Mouse (Mus musculus) adrenal gland, postnatal 36 days (tissue): ENCODE measurements at regions not wholly inside any gene's neighbourhood (a gene's known extent, or its start where the extent isn't known, plus 50 kb on each side); places are given as distances from the start of the nearest gene placed in this dataset.

Source experiments
- DNase-seq, 2 experiments: peaks; one replicate each; pipeline ENCODE4 v3.0.0; 2021; ENCODE audit warnings: mixed read lengths in 1 of 2

DNA sequence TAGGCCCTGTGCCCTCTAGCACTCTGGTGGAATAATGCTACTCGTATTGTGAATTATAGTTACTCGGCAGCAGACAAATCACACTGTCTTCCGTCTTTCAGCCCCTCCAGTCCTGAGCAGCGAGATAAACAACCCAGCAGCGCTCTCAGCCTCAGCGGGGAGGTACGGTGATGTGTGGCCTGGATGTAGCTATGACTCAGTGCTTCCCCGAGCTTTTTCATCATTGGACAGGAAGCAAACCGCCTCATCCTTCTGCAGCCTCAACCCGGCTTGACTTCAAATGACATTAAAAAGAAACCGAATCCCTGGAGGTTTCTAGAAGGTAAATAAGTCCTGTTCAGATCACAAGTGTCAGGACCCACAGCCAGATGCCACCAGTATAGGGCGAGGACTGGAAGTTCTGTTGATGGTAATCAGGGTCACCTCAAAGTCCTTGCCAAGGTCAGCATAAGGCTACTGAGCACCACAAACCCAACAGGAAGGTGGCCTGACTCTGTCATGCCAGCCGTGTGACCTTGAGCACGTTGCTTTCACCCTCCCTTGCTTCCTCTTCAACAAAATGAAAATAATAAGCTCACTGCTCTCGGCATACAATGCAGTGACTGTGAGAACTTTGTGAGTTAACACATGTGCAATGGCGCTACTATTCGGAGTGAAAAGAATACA, 199.0 kb upstream of the Hes1 start:
- peak; percentile 52 to 55 for DNase-seq

DNA sequence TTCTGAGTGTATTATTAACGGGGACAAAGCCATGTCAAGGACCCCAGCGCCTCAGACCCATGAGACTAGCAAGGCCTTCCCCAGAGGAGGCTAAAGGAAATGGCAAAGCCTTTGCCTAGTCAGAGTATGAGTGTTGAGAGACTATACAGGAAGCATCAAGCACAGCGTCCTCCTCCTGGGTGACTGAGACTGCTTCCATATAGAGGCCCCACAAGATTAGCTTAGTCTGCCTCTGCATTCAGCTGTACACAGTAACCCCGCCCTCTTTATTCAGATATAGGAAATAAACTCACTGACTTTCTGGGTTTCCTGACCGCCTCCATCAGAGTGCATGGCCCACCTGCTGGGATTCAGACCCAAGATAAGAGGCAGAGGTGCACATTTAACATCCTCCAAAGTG, 192.8 kb upstream of the Hes1 start:
- no peak for DNase-seq

DNA sequence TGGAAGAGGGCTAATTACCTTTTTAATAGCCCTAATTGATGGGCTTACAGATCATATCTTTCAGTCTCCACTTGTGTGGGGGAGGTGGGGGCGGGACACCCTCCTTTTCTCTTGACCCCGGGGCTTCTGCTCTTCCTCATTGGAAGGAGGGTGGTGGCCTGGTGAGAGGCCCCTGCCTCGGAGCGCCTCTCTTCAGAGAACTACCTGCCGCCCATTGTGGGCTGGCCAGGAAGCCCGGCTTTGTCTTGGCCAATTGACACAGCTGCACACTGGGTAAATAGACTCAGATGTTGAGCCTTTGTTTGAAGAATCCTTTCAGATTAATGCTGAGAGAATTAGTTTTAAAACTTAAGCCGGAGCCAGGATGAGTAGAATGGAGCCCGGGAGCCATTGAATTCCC, 188.0 kb upstream of the Hes1 start:
- DNase-seq, result no peak

DNA sequence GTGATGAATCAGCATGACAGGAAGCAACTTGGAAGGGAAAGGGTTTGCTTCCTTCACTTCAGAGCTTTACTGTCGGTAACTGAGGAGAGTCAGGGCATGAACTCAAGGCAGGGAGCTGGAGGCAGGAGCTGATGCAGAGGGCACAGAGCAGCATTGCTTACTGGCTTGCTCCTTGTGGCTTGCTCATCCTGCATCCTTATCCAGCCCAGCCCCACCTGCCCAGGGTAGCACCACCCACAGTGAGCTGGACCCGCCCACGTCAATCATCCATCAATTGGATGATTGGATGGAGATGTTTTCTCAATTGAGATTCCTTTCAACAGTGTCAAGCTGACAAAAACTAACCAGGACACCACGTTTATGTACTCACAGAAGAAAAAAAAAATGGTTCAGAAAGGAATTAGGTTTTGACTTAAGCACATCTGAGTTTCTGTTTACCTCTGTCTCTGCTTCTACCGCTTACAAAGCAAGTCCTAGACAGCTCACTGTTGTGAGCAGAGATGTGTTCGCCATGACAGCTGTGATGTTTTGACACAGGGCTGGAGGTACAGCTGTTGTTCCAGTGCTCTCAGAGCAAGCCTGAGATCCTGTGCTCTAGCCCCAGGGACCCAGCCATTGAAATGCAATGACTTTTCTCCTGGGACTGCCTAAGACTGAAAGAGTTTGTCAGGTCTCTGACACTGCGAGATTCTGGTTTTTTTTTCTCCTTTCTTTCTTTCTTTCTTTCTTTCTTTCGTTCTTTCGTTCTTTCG, 186.6 kb upstream of the Hes1 start:
- DNase-seq, result no peak

DNA sequence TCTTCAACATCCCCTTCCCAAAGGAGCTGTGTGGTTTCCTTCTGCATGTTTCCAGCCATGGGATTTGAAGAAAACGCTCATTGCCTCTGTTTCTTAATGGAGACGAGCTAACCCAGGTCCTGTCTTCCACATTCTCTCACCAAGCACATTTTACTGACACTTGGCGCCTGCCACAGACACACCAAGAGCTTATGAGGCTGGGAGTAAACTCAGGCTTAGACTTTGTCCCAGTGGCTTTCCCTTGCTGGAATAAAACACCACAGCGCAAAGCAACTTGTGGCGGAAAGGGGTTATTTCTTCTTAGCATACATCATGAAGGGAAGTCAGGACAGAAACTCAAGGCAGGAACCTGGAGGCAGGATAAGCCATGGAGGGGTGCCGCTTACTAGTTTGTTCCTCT, 184.5 kb upstream of the Hes1 start:
- no peak for DNase-seq

DNA sequence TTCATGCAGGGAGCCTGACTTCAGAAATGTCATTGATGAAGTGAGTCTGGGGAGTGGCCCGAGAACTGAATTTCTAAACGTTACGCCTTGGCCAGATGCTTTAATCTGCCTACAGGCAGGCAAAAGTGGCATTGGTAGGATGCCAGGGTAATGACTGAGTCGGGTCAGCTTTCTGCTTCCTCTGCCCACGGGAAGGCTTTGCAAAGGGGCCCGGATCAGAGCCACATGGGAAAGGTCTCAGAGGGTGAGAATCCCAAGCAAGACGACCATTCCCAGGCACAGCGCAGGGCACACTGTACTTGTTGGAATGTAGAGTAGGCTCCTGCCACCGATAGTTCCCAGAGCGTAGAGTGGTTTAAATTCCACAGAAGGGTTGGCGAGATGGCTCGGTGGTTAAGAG, 182.7 kb upstream of the Hes1 start:
- DNase-seq, result no peak

DNA sequence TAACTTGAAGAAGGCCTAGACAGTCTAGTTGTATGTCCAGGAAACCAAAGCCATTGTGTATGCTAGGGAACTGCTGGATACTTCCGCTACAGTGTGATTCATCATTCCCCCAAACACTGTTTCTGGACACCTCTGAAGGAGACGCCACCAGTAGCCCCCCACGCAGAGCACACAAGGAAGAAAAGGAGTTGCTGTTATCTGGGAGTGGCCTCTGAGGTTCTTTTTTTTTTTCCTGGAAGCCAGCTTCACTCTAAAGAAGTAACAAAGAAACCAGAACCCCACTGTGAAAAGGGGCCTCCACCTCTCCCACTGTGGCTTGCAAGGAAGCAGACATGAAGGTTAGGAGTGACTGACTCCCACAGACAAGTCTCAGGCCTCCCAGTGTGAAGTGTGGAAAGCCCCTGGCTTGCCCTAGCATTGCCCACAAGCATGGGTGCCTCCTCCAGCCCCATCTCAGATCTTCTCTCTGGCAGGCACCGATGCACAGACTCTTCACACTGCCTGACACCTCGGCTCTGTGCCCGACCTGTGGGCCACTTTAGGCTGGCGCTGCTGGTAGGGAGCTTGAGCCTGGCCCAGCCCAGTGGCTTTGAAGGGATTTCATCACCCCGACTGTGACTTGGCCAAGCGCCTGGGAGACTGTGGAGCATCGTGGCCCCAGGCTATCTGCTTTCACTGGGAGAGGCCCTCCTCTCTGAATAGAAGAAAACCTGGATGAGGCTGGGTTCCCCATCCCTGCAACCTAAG, 181.8 kb upstream of the Hes1 start:
- peak; percentile 74 to 80 for DNase-seq

DNA sequence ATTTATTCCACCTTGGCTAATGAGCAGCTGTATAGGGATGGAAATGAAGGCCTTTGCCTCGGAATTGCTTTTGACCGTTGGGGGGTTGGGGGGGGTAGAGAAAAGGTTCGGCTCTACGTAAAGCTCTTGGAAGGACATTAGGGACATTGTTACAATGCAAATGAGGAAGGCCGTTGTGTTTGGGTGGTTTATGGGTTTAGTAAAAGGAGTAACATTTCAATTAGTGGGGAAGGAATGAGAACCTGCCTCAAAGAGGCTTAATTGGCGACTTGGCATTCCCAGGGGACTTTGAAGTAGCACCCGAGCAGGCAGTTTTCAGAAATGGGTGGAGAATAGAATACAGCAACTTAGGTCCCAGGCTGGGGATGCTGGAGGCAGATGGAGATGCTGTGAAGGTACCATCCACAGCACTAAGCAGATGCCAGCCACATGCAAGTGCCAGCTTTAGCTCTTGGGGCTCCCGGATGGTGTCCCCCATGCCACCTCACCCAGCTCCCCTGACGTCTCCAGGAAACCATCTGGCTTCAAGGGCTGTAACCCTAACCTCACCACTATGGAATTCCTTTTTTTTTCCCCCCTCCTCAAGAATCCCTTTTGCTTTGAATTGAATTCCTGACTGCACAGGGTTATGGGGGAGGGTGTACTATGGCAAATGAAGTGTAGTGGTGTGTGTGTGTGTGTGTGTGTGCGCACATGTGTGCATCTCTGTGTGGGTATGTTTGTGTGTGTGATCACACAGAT, 180.8 kb upstream of the Hes1 start:
- DNase-seq, result no peak

DNA sequence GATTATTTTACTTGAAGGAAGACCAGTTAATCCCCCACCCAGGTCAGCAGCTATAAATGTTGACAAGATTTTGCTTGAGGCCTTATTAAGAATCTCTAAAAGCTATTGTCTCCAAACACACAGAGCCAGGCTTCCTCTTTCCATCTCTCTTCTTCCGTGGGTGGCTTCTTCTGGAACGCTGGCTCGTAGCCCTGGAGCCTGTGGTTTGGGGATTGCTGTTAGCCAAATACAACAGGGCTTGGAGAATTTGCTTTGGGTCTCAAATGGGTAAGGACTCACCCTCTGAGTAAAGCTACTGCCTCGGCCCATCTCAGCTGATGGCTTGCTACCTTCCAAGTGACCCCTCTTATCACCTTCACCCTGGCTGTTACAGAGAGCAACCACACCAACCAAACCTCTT, 179.3 kb upstream of the Hes1 start:
- no peak for DNase-seq

DNA sequence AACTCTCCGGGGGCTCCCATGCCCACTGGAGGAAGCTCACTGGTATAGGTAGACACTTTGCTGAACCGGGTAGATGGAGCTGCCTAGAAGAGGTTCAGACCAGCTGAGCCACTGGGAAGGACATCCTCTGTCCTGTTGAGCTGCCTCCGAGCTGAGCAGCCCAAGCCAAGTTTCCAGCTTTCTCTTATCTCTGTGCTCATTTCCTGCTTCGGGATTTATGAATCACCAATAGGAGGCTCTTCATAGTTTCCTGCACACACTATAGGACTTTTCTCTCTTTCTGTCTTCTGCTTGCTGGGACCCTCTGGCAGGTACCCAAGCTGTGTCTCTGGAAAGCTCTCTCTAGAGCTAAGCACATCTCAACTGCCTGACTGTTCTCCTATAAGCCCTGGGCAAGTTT, 177.4 kb upstream of the Hes1 start:
- peak; percentile 15 to 31 for DNase-seq

DNA sequence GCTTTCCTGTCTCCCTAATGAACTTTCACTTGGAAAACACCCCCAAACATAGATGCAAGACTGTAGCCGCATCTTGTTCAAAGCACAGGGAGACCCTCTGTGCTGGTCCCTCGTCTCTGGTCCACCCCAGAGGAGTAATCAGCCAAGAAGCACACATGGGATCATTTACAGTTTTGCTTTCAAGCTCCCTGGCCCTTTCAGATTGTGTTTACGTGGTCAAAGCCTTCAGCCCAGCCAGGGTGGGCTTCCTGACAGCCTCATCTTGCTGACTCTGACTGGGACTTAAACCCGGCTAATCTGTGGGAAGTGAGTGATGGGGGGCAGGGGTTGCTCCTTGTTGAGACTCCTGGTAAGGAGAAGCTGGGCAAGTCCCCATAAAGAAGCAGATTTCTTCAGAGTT, 174.8 kb upstream of the Hes1 start:
- DNase-seq, result no peak

DNA sequence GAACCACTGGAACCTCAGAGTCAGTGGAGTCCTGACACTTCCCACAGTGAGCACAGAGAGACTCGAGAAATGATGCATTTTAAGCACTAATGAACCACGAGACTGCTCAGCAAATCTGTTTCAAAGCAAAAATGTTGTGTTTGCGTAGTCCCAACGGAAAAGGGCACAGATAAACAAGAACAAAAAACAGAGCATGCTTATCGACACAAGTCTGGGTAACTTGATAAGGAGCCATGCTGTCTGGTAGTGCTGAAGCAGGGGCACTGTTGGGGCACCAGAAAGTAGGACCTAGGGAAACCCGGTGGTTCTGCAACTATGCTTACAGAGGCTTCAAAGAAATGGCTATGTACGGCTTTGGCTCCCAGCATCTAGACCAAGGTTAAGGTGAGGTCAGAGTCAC, 172.7 kb upstream of the Hes1 start:
- no peak for DNase-seq

DNA sequence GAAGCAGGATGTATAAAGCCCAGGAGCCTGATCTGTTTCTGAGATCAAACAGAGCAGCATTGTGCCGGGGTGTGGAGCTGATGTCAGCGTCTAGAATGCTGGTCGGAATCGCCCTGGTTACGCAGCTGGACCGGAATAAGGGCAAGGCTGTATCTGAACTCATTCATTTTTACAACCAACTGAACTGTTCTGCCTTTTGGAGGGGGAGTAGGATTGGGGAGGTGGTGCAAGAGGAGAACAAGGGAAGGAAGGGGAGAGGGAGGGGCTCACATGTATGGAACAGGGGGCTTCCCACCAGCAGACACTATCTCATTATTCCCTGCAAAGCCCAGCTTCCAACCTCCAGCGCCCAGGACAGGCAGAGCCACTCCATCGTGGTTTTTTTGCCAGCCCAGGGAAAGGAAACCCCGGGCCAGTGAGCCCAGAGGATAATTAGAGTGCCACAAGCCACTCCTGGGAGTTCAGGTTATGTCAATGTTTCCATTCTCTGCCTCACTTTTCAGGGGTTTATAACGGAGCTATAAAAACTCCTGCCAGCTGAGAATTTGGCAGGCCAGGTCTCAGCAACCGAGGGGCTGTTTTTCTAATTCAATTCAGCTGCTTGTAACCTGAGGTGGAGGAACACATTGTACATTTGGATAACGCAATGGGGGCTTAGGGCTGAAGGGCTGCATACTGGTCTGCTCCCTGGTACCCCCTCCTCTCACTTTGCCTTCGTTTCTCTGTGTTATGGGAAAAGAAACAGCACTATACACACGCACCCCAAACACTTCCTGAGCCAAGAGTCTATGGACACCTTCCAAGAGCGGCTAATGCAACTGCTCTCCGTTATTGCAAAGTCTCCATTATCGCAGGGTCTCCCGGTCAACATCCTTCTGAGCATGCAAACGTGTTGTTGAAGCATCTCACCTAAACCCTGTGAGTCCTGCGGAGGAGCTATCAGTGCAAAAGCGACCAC, 170.0 kb upstream of the Hes1 start:
- no peak for DNase-seq

DNA sequence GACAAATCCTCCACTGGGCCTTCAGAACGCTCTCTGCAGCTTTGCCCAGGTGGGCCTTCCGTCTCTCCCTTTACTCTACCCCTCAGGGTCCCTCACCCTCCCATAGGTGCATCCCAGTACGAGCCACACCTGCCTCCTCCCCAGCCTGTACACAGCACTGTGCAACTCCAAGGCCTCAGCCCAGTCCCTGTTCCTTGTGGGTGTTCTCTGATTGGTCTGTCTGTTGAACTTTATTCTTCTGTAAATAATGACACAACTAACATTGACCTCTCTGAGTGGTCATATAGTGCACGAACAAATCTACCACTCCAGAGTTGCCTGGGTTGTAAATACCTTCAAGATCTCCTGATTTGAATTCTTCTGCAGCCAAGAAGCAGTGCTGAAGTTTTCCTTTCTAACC, 167.8 kb upstream of the Hes1 start:
- no peak for DNase-seq

DNA sequence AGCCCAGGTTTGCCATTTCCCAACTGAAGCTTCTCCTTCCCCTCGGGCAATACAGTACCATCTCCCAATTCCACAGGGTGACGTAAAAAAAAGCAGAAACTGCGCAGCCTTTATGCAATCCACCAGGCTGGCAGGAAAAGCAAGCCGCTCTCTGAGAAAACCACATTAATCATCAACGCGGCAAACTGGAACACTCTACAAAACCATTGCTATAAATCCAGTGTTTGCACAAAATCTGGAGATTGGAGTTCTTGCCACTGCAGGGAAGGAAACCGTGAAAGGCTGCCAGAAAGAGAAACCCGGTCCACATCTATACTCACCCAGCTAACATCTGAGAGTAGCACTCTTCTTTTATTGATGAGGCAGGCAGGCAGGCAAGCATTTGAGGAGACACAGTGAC, 160.7 kb upstream of the Hes1 start:
- peak; percentile 41 to 57 for DNase-seq

DNA sequence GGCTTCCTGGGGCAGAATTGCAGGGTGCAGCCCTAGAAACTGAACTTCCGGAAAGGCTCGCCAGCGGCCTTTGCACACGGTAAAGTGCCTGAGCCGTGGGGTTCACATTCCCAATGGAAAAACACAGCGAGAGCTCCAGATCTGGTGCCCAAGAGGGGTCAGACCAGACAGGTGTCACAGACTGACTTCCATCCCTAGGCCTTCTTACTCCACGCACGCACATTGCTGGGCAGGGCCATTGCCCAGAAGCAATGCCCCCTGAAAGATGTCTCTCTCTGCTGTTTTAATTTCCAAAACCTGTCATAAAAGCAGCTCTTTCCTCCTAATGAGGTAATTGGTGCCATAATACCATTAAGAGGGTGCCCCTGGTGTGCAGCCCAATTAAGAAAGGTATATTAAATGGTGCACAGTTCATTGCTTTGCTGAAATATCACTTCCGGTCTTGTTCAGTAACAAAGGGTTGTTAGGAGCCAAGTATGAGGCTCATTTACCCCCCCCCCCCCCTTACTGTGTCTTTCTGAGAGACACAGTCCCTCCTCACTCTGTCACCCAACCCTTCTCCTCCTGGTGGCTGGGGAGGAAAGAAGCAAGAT, 159.9 kb upstream of the Hes1 start:
- no peak for DNase-seq

DNA sequence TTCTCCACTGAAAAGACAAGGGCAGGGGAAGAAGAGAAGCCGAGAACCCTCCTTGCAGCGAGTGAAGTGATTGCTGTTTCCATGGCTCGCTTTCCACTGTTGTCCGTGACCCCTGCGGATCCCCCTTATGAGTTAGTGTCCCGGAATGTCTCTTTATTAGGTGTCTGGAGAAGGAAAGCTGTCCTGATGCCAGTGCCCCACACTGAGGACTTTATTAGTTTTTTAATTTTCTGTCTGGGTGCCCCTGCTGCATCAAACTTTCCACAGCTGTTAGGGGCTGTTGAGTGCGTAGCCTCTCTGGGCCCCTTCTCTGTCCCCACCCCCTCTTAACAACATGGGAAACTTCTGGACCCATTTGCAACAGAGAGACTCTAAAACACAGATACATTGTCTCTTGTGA, 156.9 kb upstream of the Hes1 start:
- no peak for DNase-seq

DNA sequence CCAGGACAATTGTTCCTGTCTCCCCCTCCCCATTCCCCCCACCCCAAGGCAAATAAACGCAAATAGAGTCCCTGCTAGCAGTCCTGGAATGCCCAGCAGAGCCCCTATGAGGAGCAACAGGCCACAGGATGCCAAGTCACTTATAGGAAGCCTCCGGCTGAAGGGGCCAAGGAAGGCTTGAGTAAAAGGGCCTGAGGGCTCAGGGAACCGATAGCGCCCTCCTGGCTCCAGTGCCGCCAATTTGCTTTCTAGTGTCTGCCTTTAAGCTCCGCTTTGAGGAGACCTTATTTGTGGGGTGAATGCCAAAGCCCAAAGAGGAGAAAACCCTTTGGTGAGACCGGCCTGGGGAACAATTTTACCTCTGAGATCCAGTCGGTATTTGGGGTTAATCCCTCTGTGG, 156.2 kb upstream of the Hes1 start:
- no peak for DNase-seq

DNA sequence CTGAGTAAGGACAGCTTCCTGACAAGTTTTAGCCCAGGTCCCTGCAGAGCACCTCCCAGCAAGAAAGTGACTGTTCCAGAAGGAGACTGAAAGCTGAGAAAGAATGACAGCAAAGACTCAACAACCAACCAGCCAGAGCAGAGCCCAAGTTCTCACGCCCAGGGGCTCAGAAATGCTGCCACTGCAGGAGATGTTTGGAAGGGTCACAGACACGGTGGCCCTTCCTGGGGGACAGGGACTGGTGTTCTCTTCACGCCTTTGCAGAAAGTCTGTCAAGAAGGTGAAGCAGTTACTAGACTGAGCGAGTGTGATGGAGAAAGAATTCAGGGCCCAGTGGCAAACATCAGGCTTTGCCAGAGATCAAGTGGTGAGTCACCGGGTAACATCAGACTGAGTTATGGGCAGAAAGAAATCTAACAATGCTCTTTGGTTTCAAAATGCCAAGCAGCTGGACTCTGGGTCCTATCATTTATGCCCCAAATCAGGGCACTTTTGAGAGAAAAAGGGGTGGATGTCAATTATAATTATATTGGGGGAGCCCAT, 154.2 kb upstream of the Hes1 start:
- peak; percentile 50 to 55 for DNase-seq

DNA sequence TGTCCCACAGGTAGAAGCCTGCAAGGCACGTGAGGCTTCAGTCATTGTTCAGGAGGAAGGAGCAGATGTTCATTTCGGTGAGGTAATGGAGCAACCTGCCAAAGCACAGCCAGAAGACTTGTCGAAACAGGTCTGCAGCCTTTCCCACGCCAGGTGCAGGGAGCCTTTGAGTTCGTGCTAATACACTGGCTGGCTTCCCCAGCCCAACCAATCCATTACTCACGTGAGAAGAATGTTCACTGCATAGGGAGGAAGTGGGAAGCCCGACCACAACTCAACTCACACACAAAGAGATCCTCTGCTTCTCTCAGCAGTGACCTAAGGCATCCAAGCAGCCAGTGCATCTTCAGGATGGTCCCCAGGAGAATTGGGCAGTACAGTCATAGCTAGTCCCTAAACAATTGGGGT, 153.0 kb upstream of the Hes1 start:
- DNase-seq, result no peak
